Mouse (Mus musculus) regulatory T cell (primary cell): ENCODE measurements around the gene Adgrl1.

Source experiments
- in situ Hi-C: fragments of 300-600 bp; cut with MboI, MseI; formaldehyde crosslinking; loops from one replicate; pipeline ENCODE4 v1.15.1; 2025; ENCODE audit warnings: high pct_unique_total_duplicates

Adgrl1 gene

GRCm38 (mm10) chr8:83899363-83900252 is at the start of gene Adgrl1:
Gene Adgrl1, plus strand, starts transcription at chr8:83900105.
- in situ Hi-C loops, result loop anchor here (5.0 kb wide), 1 partner anchor 117 kb away; no protein-coding TSS in a partner anchor

DNA sequence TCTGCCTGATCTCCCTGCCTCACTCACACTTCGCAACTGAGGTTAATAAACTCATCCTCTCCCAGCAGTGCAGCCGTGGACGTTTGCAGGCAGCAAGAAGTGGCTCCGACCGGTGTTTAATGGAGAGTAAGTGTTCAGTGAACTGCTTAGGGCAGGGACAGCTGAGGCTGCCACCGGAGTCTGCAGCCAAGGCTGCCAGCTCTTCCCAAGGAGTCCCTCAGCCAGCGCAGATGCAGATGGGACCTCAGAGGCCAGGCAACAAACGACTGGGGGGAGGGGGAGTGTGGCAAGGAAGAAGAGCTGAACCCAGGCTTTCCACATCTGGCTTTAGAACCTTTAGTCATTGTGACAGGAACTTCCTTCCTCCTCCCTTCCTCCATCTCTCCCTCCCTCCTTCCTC is 47.6 kb upstream of the Adgrl1 start:
- in situ Hi-C loops, result no loop called here

GRCm38 (mm10) chr8:83853323-83854050 is 46.4 kb upstream of the Adgrl1 start:
- in situ Hi-C loops, result no loop called here

- in situ Hi-C loops, result no loop called here
These were observed 43.3 kb upstream of the Adgrl1 start for GRCm38 (mm10) chr8:83856486-83857065.

DNA sequence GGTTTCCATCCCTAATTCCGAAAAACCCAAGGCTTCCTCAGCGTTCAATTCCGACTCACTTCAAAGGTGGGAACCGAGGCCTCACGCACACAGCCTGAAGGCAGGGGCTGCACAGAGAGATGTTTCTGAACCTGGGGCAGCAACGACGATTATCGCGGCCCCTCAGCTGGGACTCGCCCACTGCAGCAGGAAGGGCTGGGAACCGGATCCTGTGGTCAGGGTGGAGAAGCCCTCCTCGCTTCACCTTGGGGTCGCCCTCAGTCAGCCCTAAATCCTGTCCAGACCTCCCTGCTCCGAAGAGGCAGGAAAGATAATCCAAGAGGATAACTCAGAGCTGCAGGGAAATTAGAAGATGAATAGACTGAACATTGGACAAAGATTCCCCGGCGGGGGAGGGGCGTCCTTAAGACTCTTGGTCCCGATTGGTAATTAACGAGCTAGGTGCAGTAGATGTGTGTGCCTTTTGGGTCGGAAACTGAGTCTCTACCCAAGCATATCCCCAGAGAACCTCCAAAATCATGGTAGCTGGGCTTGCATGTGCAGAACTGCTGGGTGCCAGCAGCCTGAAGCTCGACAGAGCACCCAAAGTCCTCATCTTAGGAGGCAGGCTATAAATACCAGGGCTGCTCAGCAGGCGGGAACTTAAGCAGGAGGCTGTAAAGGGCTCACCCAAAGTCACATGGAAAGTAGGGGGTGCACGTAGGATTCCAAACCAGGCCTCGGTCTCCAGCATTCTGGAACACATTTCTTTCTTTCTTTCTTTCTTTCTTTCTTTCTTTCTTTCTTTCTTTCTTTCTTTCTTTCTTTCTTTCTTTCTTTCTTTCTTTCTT is 37.3 kb upstream of the Adgrl1 start:
- in situ Hi-C loops, result no loop called here

- in situ Hi-C loops, result no loop called here
These were observed 24.8 kb upstream of the Adgrl1 start for GRCm38 (mm10) chr8:83874881-83875655.

DNA sequence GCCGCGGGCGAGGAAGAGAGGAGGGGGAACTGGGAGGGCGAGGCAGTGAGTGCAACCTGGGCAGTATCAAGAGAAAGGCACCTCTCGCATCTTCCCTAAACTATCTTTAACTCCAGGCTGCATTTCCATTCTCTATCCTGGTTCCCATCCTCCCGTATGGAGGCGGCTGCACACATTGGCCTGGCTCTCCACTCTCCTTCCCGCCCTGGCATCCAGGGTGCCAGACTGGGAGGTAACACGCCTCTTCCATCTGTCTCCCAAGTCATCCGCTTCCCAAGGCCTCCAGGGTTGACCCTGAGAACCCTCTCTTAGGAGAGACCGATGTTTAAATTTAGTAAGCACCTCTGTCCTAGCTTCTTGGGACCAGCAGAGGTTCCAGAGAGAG is 24.3 kb upstream of the Adgrl1 start:
- in situ Hi-C loops, result no loop called here

DNA sequence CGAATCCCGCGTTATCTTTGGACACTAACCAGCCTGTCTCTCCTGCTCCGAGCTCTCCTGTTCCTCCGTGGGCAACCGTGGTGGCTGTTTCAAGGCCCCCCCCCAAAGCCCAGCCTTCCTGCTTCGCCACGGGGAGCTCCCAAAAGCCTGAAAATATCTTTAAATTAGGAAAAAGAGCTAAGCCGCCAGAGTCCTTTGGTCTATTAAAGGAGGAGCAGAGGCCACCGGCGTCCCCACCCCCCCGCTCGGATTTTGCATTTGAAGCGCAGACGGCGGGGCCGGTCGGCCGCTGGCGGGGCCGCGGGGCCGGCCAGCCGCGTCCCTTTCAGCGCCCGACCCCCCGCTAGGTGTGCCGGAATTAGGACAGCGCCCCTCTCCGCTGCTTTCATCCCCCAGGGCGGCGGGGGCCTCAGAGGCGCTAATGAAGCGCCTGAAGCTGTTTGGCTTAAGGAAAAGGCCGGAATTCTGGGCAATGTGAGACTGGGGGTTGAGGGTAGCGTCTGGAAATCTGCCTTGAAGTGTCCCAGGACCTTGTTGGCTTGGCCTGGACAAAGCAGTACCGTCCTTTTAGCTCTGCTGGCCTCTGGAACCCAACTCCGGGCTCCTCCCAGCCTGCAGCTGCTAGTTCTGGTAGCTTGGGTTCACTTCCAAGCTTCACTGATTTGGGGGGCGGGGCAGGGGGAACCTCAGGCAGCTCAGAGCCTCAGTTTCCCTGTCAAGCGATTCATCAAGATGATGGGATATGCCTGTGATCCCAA is 23.6 kb upstream of the Adgrl1 start:
- in situ Hi-C loops, result no loop called here

- in situ Hi-C loops, result no loop called here
These were observed 23.1 kb upstream of the Adgrl1 start for GRCm38 (mm10) chr8:83876838-83877223.

- in situ Hi-C loops, result no loop called here
These were observed 11.5 kb upstream of the Adgrl1 start for GRCm38 (mm10) chr8:83888409-83888808.

DNA sequence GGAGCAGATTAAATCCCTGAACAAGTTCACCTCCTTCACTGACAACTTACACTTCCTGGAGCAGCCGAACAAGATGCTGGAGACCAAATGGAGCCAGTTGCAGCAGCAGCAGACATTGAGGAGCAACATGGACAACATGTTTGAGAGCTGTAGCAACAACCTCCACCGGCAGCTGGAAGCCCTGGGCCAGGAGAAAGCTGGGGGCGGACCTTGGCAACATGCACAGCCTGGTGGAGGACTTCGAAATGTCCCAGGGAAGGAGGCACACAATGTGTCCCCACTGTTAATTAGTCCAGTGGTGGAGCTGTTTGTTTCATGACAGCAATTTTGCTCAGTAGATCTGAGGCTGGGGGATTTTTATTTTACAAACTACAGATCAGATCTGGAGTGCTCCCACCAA is 7.8 kb upstream of the Adgrl1 start:
- in situ Hi-C loops, result no loop called here

- in situ Hi-C loops, result no loop called here
These were observed 6.0 kb upstream of the Adgrl1 start for GRCm38 (mm10) chr8:83893915-83894314.

GRCm38 (mm10) chr8:83895894-83896293 is 4.0 kb upstream of the Adgrl1 start:
- in situ Hi-C loops, result loop anchor here (5.0 kb wide), 1 partner anchor 114 kb away; no protein-coding TSS in a partner anchor

- in situ Hi-C loops, result loop anchor here (5.0 kb wide), 1 partner anchor 114 kb away; no protein-coding TSS in a partner anchor
These were observed 3.4 kb upstream of the Adgrl1 start for GRCm38 (mm10) chr8:83896461-83896860.

DNA sequence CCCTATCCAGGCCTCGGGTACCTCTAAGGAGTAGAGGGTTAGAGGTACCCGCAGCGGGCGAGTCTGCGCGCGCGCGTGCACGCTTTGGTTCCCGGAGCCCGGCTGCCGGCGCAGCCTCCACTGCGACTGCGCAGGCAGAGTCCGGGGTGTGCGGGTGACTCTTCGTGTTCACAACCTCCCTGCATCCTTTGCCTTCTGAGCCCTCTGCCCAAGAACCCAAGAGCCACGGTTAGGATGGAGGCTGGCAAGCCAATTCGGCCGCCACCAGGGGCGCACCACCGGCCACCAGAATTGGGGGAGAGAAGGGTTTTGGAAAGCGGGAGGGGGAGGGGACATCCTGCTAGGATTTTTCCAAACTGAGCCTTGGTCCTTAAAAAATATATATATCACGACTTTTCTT is 2.7 kb upstream of the Adgrl1 start:
- in situ Hi-C loops, result loop anchor here (5.0 kb wide), 1 partner anchor 115 kb away; no protein-coding TSS in a partner anchor

GRCm38 (mm10) chr8:83898456-83898855 is 1.4 kb upstream of the Adgrl1 start:
- in situ Hi-C loops, result loop anchor here (5.0 kb wide), 1 partner anchor 116 kb away; no protein-coding TSS in a partner anchor

DNA sequence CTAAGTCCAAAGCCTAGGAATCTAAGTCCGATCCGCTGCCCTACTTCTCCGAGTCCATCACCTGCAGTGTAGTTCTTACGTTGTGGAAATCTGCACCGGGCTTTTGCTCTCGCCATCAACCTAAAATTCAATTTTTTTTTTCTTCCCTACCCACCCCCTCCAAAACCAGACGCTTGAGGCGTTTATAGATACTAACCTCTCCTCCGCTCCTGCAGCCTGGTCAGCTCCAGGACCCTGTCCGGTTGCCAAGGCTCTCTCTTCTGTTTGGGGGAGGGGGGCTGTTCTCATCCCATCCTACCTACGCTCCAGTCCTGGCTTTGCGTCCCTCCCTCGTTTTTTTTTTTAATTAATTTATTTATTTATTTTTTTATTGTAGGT is 931 bp upstream of the Adgrl1 start:
- in situ Hi-C loops, result loop anchor here (5.0 kb wide), 1 partner anchor 117 kb away; no protein-coding TSS in a partner anchor

GRCm38 (mm10) chr8:83900266-83900956 is 506 bp downstream of the Adgrl1 start:
- in situ Hi-C loops, result no loop called here

DNA sequence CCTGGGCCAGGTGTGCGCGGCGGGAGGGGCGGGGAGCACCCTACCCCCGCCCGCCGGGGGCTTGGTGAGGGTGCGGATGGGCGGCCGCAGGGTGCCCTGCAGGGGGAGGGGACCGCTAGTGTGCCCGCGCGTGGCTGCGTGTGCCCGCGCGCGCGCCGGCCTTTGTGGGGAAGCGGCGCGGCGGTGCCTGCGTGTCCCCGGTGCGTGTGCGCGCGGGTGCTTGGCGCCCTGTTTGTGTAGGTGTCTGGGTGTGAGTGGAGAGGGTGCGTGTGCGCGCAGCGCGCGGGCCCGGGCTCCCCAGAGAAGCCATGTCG is 1.0 kb downstream of the Adgrl1 start:
- in situ Hi-C loops, result no loop called here
